Mouse (Mus musculus) testis, postnatal 10 days (tissue): ENCODE measurements around the gene Fndc3b.
"Not testable (repeated sequence)": the region's sequence is repeated elsewhere in the genome, so short reads cannot be mapped to it uniquely, and the experiment has no call there.

ENCODE experiments used
- DNase-seq: peaks from one replicate; pipeline ENCODE4 v3.0.0; 2021; ENCODE audit warnings: low spot score

The Fndc3b gene

DNA sequence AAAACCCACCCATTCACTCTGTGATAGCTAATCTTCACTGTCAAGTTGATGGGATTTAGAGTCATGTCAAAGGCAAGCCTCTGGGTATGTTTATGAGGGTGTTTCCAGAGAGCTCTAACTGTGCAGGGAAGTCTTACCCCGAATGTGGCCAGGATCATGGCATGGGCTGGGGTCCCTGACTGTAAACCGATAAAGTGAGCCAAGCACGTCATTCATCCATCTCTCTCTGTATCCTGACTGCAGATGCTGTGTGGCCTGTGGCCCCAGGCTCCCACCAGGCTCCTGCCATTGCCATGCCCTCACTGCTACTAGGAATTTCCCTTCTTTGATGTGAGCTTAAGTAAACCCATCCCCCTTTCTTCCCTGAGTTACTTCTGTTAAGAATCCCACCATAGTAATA, 297.5 kb downstream of the Fndc3b start:
- no peak for DNase-seq

DNA sequence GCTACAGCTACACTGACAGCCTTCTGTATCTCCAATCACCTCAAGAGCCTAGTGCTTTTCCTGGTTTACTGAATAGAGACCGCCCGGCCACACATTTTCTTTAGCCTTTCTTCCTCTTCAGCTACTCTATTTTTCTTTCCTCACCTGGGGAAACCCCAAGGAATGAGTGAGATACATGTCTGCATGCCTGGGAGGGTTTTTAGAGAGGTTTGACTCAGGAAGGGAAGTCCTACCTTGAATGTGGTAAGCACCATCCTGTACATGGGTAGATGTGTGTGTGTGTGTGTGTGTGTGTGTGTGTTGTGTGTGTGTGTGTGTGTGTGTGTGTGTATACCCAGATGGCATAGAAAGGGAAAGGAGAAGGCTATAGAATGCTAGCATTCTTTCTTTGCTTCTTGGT, 299.8 kb downstream of the Fndc3b start:
- DNase-seq, result no peak

DNA sequence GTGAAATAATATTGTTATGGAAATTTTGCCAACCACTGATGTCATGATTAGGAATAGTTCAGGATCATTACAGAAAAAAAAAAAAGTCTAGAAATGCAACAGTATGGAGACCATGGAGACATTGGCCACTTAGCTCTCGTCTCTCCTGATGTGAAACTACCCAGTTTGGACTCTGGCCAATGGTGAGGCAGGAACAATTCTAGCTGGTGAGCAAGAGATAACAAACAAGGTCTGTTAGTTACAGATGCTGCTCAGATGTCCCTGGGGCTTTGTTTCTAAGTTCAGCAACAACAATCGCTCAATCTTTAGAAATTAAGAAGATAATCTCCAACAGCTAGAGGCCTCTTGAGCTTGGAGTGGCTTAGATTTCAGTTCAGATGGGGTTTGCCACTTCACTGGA, 302.5 kb downstream of the Fndc3b start:
- no peak for DNase-seq

DNA sequence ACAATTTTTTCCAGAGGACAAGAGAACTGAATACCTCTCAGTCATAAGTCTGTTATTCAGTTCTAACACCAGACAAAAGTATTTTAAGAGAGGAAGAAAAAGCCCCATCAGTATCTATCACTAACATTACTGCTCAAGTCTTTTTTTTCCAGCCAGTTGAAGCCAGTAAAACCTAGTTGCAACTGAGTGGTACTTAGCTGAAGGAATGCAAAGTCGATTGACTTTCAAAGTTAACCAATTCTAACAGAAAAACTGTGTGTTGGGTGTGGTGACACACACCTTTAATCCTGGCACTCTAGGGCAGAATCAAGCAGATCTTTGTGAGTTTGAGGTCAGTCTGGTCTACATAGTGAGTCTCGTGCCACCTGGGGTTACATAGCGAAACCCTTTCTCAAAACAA, 304.7 kb downstream of the Fndc3b start:
- DNase-seq, result no peak

DNA sequence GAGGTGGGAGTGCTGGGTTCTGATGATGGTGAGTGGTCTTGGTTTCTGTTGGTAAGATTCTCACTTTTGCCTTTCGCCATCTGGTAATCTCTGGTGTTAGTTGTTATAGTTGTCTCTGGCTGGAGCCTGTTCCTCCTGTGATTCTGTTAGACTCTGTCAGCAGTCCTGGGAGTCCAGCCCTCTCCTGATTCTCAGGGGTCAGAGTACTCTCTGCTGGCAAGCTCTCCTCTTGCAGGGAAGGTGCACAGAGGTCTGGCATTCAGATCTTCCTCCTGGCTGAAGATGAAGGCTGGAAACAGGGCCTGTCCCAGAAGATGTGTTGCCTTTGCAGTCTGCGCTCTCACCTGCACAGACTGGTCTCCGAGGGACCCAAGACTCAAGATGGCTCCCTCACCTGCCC, 310.1 kb downstream of the Fndc3b start:
- DNase-seq, result not testable (repeated sequence)

DNA sequence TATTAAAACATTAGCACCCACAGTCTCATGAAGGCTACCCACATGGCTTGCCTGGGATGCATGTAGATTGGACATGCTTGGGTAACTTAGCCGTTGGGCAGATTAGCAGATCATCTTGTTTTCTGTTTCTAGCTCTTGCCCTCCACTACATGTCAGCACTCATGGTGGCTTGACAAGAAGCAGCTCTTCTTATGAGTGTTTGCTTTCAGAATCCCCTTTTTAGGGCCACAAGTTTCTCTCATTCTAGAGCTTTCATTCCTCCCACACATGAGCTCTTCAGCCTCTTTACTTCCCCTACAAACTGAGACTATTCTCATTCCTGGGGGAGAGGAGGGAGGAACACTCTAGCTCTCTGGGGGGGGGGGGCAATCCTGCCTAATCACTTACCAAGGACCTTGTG, 321.2 kb downstream of the Fndc3b start:
- DNase-seq, result no peak

DNA sequence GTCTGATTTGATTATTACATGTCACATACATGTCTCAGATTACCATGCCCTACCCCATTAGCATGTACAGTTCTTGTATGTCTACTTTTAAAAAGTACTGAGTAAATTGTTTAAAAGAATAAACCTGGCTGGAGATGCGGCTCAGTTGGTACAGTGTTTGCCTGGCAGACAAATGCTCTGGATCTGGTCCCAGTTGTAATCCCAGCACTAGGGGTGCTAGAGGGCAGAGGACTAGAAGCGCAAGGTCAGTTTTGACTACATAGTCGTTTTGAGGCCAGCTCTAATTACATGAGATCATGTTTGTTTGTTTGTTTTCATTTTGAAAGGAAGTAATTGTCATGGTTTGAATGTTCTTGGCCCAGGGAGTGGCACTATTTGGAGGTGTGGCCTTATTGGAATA, 326.3 kb downstream of the Fndc3b start:
- DNase-seq, result no peak

DNA sequence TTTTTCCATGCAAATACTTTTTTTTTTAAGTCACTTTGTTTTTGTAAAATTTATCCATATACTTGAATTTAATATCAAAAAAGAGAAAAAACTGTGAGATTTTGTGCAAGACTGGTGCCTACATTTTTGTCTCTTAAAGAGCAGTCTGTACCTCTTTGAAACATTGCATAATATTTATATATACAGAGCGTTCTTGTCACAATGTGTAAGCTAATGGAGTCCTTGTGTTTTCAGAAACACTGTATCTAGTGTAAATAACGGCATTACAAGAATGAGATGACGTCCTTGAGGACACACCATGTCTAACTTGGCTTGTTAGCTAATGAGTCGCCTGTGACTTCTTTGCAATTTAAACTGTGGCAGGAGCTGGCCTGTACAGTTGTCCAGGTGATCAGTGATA, 333.2 kb downstream of the Fndc3b start:
- no peak for DNase-seq

DNA sequence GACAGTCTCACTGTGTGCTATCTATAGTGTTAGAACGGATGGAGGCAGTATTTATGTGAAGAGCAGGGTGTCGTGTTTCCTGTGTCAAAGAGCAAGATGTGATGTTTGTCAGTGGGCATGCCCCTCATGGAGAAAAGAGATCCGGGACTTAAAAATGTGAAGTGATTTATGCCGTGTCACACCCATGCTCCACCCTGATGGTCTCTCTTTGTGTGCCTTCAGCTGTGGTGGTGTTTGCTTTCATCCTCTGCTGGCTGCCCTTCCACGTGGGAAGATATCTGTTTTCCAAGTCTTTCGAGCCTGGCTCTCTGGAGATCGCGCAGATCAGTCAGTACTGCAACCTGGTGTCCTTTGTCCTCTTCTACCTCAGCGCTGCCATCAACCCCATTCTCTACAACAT, 336.7 kb downstream of the Fndc3b start:
- DNase-seq, result no peak

DNA sequence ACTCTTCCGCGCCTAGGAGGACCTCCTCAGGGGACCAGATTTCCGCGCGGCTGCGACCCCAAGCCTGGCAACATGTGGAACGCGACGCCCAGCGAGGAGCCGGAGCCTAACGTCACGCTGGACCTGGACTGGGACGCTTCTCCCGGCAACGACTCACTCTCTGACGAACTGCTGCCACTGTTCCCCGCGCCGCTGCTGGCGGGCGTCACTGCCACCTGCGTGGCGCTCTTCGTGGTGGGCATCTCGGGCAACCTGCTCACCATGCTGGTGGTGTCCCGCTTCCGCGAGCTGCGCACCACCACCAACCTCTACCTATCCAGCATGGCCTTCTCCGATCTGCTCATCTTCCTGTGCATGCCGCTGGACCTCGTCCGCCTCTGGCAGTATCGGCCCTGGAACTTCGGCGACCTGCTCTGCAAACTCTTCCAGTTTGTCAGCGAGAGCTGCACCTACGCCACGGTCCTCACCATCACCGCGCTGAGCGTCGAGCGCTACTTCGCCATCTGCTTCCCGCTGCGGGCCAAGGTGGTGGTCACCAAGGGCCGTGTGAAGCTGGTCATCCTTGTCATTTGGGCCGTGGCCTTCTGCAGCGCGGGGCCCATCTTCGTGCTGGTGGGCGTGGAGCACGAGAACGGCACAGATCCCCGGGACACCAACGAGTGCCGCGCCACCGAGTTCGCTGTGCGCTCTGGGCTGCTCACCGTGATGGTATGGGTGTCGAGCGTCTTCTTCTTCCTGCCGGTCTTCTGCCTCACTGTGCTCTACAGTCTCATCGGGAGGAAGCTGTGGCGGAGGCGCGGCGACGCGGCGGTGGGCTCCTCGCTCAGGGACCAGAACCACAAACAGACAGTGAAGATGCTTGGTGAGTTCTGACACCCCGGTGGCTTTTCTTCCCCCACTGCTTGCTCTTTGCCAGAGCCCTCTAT, 339.1 kb downstream of the Fndc3b start:
- DNase-seq, result no peak

DNA sequence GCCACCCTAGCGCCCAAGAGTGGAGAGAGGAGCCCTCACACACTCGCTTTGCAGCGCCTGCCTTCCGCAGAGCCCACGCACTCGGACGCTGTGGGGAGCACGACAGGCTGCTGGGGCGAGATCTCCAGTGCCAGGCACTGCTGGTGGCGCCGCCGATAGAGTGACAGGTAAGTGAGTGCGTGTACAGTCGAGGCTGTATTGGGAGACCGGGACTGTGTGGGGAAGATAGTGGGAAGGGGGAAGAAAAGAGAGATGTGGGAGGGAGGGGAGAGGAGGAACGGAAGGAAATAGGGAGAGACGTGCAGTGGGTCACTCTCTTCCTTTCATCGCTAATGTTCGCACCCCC, 339.9 kb downstream of the Fndc3b start, which contains the start of gene Ghsr:
TSS of gene Ghsr (plus strand) at position 76 of the 346 bp plus-strand sequence.
- no peak for DNase-seq

DNA sequence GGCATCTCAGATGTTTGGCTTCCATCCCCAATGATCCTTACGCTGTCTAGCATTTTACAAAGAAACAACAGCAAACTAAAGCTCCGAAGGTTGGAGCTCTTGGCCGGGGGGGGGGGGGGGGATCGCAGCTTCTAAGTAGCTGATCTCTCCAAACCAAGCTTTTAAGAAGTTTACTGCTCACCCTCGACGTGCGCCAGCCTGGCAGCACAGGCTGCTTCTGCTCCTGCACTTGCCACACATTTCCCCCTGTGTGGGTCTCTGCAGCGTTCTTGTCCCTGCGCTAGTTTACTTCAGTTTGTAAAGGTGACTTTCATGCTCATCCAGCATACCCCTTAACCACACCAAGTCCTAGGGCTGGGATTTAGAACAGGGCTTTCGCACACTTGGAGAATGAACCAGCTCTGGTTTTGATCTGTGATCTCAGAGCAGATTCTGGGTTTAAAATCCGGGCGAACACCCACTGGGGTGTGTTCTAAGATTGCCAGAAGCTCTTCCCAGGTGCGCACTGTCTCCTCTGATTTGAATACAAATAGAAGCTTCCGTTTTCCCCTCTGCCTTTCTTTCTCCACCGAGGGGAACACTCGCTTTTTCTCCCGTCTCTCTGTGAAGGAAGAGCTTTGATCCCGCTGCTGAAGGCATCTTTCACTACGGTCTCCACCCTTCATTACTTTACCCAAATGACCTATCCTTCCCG, 340.4 kb downstream of the Fndc3b start:
- no peak for DNase-seq

DNA sequence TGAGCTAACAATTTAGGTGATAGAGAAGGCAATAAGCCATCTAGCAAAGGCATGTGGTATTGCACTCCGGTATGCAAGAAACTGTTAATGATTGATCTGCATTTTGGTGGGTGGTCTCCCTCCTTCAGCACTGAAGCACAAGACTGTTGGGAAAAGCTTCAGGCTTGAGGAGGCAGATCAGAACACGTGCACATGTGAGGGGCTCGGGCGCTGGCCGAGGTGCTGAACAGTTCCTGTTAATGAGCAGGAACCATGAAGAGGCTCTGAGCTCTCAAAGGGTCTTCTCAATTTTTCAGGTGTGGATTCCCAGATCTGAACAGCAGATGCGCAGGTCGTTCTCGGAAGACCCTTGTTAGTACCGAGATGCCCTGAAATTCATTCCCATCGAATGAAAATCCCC, 341.0 kb downstream of the Fndc3b start:
- DNase-seq, result peak; percentile 79
